Mouse (Mus musculus) yolk sac, embryonic 10.5 days (tissue): ENCODE measurements around the gene Acer3.

Experiments used
- DNase-seq: peaks from one replicate; pipeline ENCODE4 v3.0.0-alpha.2; 2017; ENCODE audit warnings: low spot score

The Acer3 gene

GRCm38 (mm10) chr7:98321083-98321482, at the start of gene Acer3:
Gene Acer3 (minus strand): TSS chr7:98321208.
- no peak for DNase-seq

DNA sequence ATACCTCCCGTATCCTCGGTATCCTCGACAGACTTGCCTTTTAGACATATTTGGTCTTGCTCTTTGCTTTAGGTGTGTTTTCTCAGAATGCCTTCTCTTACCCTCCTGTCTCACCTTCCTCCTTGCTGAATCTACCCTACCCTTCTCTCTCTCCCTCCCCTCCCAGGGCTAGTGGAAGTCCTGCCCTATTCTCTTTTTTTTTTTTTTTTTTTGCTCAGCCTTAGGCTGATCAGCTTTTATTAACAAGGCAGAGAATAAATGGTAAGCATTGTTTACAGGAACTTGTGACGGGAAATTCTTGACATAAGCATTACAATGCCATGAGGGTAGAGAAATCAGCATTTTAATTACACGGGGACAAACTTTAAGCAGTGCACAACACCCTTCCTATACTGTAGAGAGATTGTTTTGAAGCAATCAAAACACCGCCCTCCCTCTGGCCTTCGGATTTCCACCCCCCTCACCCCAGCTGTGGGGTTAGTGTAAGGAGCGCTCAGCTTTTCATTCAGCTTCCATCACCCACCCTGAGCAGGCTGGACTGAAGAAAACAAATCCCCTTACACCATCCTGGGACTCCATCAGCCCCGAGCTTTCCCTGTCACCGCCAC, 48.9 kb upstream of the Acer3 start:
- DNase-seq = no peak

DNA sequence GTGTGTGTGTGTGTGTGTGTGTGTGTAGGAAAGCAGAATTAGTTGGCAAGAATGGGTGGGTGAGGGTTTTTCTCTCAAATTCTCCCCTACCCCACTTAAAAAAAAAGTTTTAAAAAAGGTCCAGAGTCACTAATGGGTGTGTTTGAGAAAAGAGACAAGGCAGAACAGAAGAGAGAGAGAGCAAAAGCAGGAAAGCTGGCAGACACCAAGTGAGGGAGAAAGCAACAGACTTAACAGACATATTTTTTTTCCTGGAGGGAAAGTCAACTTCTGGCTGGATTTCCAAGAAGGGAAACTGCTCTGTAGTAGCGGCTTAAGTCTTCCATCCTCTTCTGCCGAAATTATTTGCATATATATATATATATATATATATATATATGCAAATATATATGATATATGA, 40.7 kb upstream of the Acer3 start:
- no peak for DNase-seq

DNA sequence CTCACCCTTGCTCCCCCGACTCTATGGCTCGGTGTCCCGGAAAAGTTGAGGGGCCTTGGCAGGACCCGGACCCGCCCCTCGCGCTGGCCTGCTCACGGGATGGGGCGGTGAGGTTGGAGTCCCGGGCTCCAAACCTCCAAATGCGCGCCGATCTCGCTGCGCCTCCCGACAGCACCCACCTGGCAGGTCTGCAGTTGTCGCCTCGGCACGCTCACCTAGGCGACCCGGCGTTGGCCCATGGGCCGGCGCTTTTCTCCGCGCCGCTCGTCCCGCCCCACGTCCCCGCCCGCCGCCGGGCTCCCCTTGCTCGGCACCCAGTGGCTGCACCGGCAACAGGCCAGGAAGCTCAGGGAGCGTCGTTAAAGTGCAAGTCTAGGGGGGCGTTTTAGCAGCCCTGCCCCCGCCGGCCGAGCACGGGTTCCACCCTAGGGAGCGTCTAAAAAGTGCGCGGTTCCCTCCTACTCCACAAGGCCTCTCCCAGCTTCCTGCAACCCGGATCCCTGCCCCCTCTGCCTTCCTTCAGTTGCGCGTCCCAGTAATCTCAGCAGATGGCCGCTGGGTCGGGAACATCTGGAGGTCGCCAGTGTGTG, 40.1 kb upstream of the Acer3 start, which contains the start of gene Tsku:
Tsku (minus strand) TSS at position 266 of the 590 bp plus-strand sequence.
- DNase-seq = peak; percentile 96

GRCm38 (mm10) chr7:98360621-98360990, 39.6 kb upstream of the Acer3 start:
- DNase-seq = no peak

- DNase-seq = peak; percentile 67
Observed at GRCm38 (mm10) chr7:98359951-98360620, 39.1 kb upstream of the Acer3 start.

- DNase-seq = no peak
Observed at GRCm38 (mm10) chr7:98358016-98358415, 37.0 kb upstream of the Acer3 start.

DNA sequence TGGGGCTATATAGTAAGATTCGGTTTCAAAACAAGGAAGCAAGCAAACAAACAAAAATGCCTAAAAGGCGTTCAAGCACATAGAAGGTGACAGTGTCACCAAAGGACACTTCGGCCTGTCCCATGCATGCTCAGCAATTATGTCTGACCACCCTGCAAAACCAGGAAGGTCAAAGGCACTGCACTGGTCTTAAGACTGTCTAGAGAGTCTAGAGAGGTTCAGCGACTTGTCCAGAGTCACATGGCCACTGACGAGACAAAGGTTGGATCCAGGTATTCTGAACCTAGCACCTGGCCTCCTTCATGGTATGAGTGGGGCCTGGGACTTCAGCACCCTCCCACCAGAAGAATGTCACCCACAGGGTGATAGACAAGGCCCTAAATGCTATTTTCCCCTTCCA, 36.3 kb upstream of the Acer3 start:
- DNase-seq = no peak

- no peak for DNase-seq
Observed at GRCm38 (mm10) chr7:98354921-98355310, 33.9 kb upstream of the Acer3 start.

DNA sequence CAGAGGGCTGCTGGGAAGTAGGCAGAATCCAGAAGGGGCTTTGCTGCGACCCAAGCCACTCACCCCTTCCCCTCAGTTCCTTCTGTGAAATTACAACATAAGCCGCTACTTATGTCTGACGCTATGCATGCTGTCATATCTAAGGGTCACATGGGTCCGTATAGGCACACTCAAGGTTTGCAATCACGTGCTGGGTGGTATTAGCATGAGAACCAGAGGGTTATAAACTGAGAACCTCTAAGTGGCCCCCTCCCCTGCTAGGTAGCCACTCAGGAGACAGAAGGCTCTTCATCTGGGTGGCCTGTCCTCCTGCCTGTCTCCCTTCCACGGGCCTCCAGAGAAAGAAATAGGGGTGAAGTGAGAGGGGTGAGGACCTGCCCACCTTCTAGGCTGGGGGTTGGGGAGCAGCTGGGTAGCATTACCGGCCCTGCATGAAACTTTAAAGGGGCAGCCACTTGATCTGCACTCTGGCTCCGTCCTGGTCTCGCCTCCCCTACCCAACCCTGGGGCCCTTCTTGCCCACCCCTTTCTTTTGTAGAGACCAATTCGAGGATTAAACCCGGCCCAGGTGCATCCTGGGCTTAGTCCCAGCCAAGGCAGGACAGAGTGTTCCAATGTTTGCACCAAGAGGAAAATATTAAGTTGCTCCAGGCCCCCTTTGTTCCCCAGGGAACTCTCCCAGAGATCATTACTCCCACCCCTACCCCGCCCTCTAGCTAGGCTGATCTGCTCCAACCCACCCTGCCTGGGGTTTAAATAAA, 33.3 kb upstream of the Acer3 start:
- no peak for DNase-seq

DNA sequence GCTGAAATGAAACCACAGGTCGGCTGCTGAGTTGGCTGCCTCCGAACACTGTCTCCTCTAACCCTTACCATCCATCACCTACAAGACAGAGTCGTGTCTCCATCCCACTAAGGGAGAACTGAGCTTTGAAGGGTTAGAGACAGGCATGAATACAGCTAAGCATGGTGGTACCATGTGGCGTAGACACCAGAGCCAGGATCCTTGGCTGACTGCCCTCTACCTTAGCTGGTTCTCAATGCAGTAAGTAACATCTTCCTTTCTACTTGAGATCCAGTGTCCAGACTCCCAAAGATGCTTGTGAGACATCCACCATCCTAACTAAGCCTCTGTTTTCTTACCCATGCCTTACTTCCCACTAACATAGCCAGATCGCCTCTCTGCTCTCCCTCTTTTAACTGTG, 32.6 kb upstream of the Acer3 start:
- DNase-seq = no peak

DNA sequence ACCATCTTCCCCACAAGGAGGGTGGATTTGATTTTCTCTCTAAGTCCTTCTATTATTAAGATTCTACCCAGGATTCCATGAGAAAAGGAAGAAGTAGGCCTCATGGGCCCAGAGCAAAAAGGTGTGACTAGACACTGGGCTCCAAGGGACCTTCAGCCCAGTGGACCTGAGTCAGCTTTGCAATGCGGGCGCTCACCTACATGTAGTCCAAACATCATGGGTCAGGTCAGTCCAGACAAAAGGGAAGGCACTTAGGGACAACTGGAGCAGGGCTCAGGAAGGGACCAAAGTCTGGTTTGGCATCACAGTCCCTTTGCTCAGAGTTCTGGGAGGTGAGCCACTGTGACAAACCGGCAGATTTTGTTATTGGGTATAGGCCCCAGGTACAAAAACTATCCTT, 30.5 kb upstream of the Acer3 start:
- DNase-seq = no peak

GRCm38 (mm10) chr7:98349821-98350220, 28.8 kb upstream of the Acer3 start:
- no peak for DNase-seq

GRCm38 (mm10) chr7:98349096-98349495, 28.1 kb upstream of the Acer3 start:
- peak; percentile 49 for DNase-seq

DNA sequence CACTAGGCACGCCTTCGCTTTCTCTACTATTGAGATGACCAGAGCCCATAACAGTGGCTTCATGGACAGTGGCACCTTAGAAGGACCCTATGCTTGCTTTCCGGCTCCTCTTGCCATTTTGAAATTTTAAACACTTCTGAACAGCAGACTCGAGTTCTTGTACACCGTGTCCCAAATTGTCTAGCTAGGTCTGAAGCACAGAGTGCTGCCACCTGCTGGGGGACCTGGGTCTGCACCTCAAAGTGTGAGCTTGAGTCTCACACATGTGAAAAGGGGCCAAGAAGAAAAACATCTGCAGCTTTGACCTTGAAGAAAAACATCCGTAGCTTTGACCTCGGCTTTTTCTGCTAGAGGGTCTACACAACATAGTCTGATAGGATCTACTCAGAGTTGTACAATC, 27.0 kb upstream of the Acer3 start:
- DNase-seq = peak; percentile 40

GRCm38 (mm10) chr7:98347471-98347870, 26.5 kb upstream of the Acer3 start:
- DNase-seq = peak; percentile 20

- DNase-seq = no peak
Observed at GRCm38 (mm10) chr7:98345036-98345435, 24.0 kb upstream of the Acer3 start.

DNA sequence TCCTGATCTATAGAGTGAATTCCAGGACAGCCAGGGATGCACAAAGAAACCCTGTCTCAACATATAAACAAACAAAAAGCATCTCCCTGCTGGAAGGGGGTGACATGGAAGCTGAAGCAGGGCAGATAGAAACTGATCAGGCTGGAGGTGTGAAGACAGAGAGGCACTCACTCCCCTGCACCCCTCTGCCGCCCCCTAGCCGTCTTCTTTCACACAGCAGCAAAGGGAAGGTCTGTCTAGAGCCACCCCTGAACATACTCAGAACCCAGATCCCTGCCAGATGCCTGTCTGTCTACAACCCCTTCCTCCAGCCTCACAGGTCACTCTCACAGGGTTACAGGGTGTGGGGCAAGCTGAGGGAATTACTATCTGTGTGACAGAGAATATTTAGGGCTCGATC, 23.4 kb upstream of the Acer3 start:
- no peak for DNase-seq

GRCm38 (mm10) chr7:98342249-98342648, 21.2 kb upstream of the Acer3 start:
- no peak for DNase-seq

- DNase-seq = peak; percentile 77
Observed at GRCm38 (mm10) chr7:98341475-98341874, 20.5 kb upstream of the Acer3 start.

- no peak for DNase-seq
Observed at GRCm38 (mm10) chr7:98340343-98340742, 19.3 kb upstream of the Acer3 start.

DNA sequence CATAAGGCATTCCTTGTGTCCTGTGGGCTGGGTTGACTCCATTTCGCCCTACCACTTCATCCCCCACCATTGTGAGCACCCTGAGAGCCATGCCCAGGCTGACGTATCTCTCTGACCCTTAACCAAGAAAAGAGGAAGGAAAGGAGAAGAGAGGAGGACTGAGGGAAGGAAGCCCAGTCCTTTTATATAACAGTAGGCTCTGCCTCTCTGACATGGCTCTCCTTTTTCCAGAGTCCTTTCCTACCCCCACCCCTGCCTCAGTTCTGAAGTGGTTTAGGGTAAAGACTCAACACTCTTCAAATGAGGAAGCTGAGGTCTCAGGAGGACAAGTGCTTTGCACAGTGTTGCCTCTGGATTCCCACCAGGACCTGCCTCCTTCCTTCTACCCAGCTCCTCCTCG, 13.0 kb upstream of the Acer3 start:
- no peak for DNase-seq

GRCm38 (mm10) chr7:98333507-98333906, 12.5 kb upstream of the Acer3 start:
- no peak for DNase-seq
